Mouse (Mus musculus) left cerebral cortex, postnatal 10 days (tissue): ENCODE results near the gene Ssr1. TPM values are rescaled to one million over a fixed set of nuclear protein-coding genes. Genes with fewer than 3 reads are reported as not detected.

Experiments
- DNase-seq, 2 experiments: peaks; one replicate each; pipeline ENCODE4 v3.0.0; 2021 to 2022; ENCODE audit warnings: low spot score in 2 of 2, mixed read lengths in 1 of 2; ENCODE audit errors: extremely low spot score in 1 of 2
- intact Hi-C: fragments of 180-260 bp; cut with DNase I; formaldehyde crosslinking; loops from one replicate; pipeline ENCODE4 v1.15.1; 2025
- total RNA-seq, 2 experiments: library from RNA; stranded (reverse); gene quantifications; 2 replicates each; pipeline ENCODE4 v1.2.3; 2021

Ssr1 gene
- 10 to 100 TPM; 85.1 to 87.1 TPM for total RNA-seq

DNA sequence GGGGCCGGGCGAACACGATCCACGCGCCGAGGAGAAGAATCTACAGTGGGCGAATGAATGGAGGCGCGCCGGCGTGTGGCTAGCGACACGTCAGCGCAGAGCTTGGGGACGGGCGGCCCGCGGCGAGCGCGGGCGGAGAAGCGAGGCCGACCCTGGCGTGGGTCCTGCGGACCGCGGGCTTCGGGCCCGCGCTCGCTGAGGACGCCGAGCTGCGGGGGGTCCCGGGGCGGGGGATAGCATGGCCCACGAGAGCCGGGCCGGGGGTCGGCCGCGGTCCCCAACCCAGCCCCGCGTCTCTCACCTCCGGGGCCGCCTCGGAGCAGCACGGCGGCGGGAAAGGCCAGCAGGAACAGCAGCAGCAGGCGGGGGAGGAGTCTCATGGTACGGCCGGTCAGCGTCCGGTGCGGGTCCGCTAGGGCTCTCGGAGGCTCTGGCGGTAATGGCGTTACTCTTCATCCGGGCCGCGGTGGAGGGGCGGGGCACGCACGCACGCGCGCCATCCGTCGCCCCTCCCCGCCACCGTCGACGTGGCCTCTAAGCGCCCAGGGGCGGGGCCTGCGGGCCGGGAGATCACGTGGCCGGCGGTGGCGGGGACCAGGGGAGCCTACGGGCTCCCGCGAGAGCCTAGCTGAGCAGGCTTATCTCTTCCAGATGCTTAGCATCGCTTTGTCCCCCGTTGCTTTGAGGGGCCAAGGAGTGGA, at the start of gene Ssr1:
Ssr1 (minus strand) TSS at position 514 of the 701 bp plus-strand sequence.
- intact Hi-C loops = loop anchor here (5.0 kb wide), 1 partner anchor 43 kb away; the partner anchor contains the start of genes Cage1 and Riok1
- DNase-seq = peak; percentile 93 to 99

DNA sequence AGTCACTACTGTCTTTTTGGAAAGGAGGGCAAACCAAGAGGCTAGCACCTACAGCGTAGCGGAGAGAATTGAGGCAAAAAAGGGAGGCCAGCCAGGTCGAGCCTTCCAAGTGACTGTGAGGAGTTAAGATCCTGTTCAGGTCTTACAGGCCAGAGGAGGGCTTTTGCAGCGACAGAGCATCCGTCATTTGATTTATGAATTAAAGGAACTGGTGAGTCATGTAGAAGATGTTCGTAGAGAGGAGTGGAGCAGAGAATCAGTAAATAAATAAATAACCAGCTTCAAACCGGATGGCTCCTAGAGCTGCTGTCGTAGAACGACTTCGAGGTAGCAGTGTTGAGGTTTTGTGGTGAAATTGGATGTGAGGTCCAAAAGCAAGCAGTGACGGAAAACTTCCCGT, 43.8 kb upstream of the Ssr1 start:
- no peak for DNase-seq
- intact Hi-C loops = loop anchor here (5.0 to 10.0 kb wide), 2 partner anchors 46 to 583 kb away; partner anchors contain the start of gene Ssr1

DNA sequence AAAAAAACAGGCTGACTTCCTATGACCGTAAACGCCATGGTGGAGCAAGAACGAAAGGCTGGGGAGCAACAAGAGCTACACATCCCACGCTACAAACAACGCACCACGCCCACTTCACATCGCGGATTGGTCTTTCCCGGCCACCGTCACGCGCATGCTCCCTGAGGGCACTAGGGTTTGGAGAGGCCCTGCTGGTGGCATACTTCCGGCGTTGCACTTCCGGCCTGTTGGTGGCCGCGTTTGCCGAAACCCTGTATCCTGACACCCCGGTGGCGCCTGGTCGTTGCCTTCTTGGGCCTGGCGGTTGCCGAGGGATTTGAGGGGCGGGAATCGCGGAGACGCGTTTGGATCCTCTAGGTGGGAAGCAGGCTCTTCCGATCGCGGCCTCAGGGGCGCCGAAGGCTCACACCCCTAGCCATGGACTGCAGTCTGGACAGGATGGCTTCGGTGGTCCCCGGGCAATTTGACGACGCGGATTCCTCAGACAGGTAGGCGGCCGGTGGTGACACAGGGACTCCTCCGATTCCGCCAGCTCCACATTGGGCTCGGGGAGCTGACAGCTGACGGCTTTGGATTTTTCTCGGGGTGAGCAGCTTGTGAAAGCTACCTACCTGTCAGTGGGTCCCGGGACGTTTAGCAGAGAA, 43.1 kb upstream of the Ssr1 start, which contains the start of gene Cage1:
Cage1 (minus strand) TSS at position 26 of the 644 bp plus-strand sequence.
- intact Hi-C loops = loop anchor here (5.0 to 10.0 kb wide), 2 partner anchors 45 to 582 kb away; partner anchors contain the start of gene Ssr1
- DNase-seq = peak; percentile 95 to 97

DNA sequence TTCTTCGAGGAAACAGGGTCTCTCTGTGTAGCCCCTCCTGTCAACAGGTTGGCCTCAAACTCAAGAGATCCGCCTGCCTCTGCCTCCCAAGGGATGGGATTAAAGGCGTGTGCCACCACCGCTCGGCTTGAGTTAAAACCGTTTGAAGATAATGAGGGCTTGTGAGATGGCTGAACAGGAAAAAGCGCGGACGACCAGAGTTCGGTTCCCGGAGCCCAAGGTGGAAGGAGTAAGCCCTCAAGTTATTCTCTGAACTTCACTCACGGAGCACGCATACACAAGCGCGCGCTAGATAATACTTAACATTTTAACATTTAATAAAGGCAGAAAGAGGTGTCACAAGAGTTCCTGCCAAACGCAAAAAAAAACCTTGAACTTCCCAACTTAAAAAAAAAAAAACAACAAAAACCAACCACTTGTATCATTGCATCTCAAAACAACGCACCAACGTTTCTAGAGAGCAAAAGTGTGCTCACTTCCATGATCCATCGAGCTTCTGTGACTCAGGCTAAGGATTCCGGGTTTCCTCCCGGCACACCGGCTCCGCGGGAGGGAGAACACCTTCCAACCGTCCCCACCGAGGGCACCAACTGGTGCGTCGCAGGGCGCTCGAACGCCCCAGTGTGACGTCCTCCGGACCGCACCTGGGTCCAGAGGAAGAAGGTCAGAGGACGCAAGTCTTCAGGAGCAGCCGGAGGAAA, 42.5 kb upstream of the Ssr1 start, which contains the start of gene Riok1:
Riok1 (plus strand) TSS at position 653 of the 701 bp plus-strand sequence.
- intact Hi-C loops = loop anchor here (5.0 to 10.0 kb wide), 2 partner anchors 44 to 582 kb away; partner anchors contain the start of gene Ssr1
- DNase-seq = peak in 1 of 2 experiments; percentile 24

DNA sequence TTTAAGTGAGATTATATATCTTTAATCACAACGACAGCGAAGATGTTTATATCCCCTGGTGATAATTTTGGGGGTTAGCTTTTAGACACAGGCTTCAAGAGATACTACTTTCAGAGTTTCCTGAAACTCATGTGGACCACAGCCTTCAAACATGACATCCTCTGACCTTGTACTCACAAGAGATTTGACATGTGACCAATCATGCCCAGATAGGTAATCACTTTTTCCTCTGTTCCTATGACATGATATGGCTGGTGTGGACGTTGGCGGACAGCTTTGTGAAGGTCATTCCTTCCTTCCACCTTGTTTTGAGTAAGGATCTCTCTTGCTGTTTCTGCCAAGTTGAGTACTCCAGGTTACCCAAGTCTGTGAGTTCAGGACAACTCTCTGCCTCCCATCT, 34.4 kb upstream of the Ssr1 start:
- intact Hi-C loops = no loop called here
- no peak for DNase-seq

DNA sequence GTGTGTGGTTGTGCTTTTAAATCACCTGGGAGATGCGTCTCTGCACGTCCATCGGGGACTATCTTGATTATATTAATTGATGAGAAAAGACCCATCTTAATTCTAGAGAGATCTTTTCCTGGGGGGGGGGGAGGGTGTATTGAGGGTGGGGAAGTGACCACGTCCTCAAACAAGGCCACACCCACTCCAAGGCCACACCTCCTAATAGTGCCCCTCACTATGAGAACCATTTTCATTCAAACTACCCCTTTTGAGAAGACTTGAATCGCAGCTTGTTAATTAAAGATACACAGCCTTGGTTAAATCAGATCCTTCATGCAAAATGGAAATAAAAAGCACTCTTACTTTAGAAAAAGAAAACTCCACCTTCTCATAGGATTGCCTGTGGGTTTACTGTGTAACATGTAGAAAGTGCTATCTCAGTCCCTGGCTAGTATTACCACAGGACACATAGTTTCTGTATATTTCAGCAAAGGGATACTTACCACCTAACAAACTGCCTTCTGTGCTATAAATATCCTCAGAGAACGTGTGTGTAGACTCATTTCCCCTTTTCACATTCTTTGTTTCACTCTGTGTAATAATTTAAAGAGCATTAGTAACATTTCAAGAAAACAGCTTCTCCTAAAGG, 33.7 kb upstream of the Ssr1 start:
- intact Hi-C loops = no loop called here
- no peak for DNase-seq

DNA sequence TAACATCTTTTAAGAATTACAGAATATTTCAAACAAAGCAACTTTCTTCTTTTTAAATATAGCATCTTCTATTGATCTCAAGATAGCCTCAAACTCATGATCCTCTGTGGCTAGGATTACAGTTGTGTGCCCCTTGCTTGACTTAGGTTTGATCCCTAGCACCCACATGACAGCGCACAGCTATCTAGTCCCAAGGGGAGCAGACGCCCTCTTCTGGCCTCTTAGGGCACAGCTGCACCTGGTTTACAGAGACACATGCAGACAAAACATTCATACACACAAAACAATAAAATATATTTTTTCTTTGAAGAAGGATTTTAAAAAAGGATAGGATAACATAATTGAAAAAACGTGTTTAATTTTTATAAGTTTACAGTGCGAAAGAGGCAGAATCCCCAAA, 31.9 kb upstream of the Ssr1 start:
- DNase-seq = no peak
- intact Hi-C loops = no loop called here

DNA sequence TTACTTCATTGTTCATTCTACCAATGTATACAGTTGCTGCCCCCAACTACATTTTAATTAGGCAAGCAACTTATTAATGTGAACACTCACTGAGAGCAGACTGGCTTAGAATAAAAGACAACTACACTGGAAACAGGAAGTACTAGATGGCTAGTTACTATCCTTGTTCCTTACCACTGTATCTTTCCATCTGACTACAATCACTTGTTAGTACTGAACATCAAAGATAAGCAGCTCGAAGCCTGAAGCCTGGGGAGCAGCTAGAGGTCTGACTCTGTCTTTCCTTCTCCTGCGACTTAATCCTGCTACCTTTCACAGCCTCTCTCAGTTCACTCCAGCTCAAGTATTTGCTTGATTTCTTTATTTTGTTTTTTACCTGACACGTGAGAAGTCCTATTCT, 24.8 kb upstream of the Ssr1 start:
- DNase-seq = no peak
- intact Hi-C loops = no loop called here

DNA sequence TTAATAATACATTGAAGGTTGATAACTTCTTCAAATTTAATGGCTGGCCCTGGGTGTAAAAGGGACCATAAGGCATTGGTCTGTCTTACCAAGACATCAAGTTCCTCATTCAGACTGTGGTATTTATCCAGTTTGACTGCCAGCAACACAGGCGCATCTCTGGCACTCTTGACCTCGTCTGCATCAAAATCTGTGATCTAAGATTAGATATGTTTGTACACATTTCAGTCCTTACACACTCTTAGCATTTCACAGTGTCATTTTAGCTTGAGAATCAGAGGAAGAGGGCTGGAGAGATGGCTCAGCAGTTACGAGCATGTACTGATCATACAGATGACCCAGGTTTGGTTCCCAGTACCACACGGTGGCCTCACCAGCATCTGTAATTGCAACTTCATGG, 21.6 kb upstream of the Ssr1 start:
- intact Hi-C loops = no loop called here
- no peak for DNase-seq

DNA sequence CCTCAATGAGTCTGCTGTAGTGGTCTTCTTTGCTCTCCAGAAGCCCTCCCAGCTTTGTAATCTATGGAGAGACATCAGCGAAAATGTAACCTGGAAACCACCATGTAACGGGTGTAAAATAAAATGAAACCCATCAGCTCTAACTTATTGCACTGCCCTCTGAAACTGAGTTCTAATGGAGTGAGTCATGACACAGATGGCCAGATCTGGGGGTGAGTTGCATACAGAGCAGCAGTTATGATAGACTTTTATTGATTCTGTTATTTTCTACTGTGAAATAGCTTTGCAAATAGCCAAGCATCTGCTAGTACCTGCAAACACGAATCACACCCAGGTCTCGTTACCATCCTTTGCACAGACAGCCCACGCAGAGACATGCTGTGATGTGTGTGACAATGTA, 18.4 kb upstream of the Ssr1 start:
- no peak for DNase-seq
- intact Hi-C loops = no loop called here

DNA sequence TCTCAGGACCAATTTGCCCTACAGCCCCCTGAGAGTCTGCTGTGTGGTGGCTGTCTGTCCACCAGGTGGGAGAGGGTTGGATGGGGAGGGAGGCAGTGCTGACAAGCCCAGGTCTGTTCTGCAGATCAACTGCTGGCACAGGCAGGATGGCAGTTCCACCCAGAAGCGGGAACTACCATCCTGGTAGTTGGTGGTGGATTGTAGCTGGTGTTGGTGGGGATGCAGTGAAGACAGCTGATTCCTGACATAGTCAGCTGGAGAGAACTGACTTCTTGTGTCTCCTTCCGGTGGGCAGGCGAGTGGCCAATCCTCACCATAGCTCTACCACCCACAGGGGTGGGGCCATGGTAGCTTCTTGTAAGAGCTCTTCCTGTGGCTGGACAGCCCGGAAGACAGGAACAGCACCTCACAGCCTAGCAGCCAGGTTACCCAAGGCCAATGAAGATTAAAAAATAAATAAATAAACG, 16.5 kb upstream of the Ssr1 start:
- no peak for DNase-seq
- intact Hi-C loops = no loop called here

DNA sequence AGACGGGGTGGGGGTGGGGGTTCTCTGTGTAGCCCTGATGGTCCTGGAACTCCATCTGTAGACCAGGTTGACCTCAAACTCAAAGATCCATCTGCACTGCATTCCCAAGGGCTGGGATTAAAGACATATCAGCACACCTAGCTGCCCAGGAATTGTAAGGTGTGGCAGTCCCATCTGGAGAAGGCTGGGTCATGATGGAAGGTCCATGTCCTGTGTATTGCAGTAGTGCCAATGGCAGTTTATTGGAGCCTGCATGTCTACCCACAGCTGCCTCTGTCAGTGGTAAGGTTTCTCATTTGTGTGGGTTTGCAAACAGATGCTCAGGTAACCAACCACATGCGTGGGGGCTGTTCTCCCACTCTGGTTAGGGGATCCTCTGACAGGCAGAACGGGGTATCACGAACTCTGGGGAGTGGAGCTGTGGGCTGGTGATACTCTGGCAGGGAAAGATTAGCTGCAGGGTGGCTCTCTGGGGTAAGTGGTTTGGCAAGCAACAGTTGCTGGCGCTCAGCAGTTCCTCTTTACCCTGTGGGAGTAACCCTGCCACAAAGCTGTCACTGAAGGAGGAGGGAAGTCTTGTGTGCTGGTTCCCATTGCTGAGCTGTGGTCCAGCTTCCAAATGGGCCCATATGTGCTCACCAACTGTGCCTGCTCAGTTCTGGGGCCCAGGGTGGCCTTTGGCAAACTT, 15.8 kb upstream of the Ssr1 start:
- DNase-seq = no peak
- intact Hi-C loops = no loop called here

DNA sequence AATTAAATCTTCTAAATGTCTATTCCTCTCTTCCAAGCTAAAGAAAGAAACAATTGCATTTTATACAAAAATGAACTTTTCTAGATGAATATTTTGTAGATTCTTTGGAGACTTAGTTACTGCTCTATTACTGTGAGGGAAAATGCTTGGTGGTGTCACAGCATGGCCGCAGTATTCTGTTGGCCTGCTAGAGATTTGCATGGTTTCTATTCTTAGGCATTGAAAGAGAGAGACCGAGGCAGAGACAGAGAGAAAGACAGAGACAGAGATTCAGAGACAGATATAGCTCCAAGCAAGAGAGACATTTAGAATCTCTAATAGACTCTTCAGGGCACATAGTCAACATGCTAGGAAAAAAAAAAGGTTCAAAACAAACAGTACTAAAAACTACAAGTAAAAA, 14.0 kb upstream of the Ssr1 start:
- intact Hi-C loops = no loop called here
- no peak for DNase-seq

DNA sequence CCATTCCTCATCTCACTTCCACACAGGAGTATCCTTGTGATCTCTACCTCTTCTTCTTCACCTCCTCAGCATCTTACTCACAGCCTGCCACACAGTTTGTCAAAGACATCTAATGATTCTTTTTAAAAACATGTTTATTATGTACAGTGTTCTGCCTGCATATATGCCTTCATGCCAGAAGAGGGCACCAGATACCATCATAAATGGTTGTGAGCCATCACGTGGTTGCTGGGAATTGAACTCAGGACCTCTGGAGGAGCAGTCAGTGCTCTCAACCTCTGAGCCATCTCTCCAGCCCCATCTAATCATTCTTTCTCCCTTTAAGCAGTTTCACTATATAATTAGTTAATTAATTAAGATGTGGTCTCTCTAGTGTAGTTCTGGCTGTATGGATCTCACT, 8.4 kb upstream of the Ssr1 start:
- no peak for DNase-seq
- intact Hi-C loops = no loop called here

DNA sequence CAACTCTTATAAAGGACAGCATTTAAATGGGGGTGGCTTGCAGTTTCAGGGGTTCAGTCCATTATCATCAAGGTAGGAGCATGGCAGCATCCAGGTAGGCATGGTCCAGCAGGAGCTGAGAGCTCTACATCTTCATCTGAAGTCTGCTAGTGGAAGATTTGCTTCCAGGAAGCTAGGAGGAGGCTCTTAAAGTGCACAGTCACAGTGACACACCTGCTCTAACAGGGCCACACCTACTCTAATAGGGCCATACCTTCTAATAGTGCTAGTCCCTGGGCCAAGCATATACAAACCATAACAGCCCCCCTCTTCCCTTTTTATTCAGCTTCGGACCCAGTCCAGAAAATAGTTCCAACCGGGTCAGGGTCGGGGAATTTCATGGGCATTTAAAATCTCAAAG, 5.7 kb upstream of the Ssr1 start:
- intact Hi-C loops = no loop called here
- no peak for DNase-seq

DNA sequence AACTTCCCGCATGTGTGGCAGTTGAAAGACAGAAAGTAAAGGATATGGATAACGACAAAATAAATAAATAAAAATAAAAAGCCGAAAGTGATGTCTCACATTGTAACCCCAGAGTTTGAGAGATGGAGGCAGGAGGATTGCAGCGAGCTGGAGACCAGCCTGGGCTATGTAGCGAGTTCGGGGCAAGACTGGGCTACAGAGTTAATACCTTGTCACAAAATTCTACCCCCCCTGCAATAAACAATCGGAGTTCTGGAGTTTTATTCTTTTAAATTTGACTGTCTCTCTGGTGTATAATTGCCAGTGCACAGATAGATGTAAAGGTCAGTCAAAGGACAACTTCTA, 360 bp upstream of the Ssr1 start:
- intact Hi-C loops = loop anchor here (5.0 kb wide), 1 partner anchor 43 kb away; the partner anchor contains the start of genes Cage1 and Riok1
- DNase-seq = no peak

DNA sequence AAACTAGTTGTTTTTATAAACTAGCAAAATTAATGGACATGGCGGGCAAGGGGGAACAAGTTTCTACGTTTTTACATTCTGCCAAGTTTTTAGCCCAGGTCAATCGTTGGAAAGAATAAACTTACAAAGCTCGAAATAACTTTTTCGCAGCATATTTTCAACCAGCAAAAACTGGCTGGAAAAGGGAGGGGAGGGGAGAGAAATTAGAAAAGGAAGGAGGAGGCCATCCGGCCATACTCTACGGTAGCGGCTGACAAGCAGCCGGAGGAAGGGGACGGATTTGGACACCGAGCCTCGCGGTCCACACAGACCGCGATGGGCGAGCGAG, 677 bp downstream of the Ssr1 start:
- intact Hi-C loops = loop anchor here (5.0 kb wide), 1 partner anchor 44 kb away; the partner anchor contains the start of genes Cage1 and Riok1
- no peak for DNase-seq

DNA sequence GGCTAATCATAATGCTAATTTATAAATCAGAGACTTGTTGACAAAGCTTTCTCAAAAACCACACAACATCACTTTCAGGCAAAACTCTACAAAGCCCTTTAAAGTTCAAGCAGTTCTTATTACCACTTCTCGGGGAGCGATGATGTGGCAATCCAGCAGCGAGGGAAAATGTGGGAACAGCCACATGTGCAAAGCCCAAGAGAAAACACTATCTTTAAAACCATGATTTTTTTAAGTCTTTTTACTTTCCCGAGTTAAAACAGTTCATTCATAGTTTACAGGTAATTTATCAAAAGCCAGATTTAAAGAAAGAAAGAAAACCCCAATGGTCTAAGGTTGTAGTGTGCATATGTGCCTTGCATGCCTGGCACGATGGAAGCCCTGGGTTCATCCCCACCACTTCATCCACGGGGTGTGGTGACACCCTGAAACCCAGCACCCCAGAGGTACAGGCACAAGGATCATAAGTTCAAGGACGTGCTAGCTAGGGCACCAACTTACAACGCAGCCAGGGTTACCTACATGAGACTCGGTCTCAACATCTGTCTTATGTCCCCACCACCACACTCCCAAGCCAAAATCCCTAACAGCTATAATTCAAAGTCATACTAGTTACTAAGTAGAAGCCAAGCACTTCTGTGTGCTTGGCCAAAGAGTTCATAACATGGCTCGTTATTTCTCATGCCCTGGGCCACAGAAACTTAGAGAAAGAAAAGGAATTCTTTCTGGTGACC, 1.2 kb downstream of the Ssr1 start:
- no peak for DNase-seq
- intact Hi-C loops = loop anchor here (5.0 kb wide), 1 partner anchor 44 kb away; the partner anchor contains the start of genes Cage1 and Riok1
